Mouse (Mus musculus): ENCODE measurements around the gene C4b. TPM values are rescaled to one million over a fixed set of nuclear protein-coding genes. Genes with fewer than 3 reads are reported as not detected.

The C4b gene
- total RNA-seq, 2 experiments from 2014 or later = 5.0 to 5.5 TPM

GRCm38 (mm10) chr17:34700671-34701071 lies 43.0 kb downstream of the C4b start:
- DNase-seq = no peak

- no peak for DNase-seq
Measured at GRCm38 (mm10) chr17:34699575-34700408, 43.9 kb downstream of the C4b start.

DNA sequence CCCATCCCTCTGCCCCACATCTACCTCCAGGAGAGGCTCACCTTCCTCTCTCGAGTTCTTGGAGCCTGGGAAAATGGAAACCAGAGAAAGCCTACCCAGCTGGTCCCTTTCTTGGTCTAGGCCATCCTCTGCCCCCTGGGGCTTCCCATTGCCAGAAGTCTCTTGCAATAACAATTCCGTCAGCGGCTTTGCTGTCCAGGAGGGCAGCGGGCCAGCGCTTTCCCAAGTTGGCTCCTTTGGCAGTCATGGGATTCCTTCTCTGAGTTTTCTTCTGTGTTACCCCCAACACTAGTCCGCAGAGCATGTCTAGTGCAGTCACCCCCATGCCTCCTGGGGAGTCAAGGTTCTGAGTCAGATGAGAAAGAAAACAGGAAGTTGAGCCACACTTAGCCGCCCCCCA lies 50.8 kb downstream of the C4b start:
- DNase-seq = peak; percentile 88

GRCm38 (mm10) chr17:34690458-34690857 lies 53.2 kb downstream of the C4b start:
- DNase-seq = peak; percentile 75

DNA sequence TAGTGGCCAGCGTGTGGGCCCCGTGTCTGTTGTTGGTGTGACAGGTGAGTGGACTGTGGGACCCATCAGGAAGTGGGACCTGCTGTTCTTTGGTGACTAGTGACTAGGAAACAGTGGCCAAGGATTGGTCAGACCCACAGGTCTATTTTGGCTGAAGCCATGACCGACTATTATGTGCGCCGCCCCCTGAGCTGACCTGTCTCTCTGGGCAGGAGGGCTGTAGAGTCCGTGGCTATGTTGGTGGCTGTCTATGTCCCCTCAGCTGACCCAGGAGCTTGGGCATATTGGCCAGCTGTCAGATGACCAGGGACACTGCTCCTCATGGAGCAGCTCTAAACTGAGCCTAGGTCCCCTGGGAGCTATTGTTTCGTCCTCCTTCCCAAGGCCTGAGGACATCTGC lies 54.8 kb downstream of the C4b start:
- no peak for DNase-seq

DNA sequence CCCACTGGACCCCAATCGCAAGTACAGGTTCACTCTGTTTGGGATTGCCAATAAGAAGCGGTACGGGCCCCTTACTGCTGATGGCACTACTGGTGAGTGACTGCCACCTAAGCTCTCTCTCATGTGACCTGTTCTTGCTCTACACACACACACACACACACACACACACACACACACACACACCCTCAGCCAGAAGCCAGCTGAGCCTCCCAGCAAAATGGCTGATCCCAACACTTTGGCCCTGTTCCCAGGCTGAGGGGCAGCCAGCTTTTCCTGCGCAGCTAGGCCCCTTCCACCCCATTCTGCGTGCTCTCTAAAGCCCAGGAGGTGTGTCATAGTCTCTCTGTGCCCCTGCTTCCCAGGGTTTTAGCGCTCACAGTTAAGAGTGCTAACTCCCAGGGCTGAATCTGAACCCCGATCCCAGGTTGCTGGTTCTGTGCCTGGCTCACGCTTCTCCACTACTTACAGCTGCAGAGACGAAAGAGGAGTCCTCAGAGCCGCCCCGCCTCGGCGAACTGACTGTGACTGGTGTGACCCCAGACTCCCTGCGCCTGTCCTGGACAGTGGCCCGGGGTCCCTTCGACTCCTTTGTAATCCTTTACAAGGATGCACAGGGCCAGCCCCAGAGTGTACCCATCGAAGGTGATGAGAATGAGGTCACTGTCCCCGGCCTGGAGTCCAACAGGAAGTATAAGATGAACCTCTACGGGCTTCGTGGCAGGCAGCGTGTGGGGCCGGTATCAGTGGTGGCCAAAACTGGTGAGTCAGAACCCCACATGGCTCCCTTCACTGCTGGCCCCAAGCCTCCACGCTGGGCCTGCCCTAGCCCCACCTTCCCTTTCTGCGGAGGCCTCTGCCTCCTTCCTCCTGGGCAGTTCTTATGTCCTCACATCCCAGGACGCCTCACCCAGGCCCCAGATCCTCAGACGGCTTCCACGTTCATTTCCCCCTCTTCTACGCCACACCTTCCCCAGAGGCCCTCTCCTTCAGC lies 58.3 kb downstream of the C4b start:
- peak; percentile 89 for DNase-seq

DNA sequence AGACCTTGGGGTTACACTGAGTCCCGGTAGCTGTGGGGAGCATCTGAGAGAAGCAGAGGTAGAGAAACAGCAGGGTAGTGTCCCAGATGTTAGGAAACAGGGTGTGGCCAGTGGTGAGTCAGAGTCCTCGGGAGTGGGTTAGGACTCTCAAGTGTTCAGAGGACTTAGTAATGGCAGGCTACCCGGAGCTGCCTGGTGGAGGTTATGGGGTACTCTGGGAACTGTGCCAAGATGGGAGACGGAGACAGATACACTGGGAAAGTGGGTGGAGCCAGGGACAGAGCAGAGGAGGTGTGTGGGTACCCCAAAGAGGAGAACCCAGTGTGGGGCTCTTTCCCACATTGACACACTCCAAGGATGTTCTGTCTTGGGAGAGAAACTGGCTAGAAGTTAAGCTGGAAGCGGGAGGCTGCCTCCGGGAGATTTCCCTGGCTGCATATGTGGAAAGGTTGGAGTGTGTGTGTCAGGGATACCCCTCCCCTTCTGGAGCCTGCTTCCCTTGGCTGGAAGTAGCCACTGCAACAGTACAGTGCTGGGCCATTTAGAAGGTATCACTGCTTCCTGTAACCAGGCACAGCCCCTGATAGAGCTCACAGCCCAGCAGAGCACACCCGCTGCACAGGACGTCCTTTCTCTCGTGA lies 59.3 kb downstream of the C4b start:
- no peak for DNase-seq

DNA sequence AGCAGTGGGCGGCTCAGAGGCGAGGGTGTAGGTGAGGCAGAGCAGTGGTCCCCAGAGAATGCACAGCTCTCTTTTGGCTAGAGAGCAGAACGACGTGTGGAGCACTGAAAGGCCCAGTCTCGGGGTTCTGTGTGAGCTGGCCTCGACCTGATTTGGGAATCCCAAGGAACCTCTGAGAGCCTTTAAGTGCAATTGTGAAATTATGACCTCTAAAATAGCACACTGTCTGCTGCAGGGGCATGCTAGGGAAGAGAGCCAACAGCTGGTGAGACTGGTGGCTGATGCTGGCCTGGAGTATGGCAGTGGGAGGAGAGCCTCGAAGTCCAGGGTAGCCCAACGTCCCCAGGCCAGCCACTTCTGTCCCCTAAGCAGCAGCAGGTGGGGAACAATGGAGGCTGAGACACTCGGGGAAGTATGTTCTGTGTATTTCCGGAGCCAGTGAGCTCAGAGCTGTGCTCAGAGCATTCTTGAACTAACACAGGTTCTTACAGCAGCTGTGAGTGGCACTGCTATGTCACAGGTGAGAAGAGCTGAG lies 59.9 kb downstream of the C4b start:
- no peak for DNase-seq

DNA sequence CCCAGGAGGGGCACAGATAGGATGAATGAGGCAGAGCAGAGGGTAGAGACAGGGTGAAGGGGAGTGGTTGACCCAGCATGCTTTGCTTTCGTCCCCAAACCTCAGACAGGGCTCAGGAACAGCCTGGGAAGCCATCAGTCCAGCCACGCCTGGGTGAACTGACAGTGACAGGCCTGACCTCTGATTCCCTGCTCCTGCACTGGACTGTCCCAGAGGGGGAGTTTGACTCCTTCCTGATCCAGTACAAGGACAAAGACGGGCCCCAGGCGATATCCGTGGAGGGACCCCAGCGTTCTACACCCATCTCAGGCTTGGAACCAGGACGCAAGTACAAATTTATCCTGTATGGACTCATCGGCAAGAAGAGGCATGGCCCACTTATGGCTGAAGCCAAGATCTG lies 60.5 kb downstream of the C4b start:
- no peak for DNase-seq

GRCm38 (mm10) chr17:34681881-34682536 lies 61.7 kb downstream of the C4b start:
- no peak for DNase-seq

DNA sequence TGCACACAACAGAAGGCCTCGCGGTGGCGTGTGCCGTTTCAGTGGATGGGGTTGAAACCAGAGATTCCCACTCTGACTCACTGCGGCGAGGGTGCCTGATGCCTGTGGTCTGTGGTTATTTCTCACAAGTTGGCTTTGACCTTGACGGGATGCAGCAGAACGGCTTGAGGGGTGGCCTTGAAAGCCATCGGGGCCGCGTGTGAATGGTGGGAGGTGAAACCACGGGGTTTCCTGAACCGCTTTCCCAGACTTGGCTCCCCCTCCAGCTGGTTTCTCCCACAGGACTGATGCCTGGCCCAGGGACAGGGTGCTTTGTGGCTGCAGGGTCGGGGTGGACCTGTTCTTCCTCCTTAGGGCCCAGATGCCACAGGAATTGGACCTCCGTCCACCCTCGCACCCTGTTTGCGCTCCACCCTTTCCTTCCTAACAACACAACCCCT lies 62.5 kb downstream of the C4b start:
- peak; percentile 51 for DNase-seq

DNA sequence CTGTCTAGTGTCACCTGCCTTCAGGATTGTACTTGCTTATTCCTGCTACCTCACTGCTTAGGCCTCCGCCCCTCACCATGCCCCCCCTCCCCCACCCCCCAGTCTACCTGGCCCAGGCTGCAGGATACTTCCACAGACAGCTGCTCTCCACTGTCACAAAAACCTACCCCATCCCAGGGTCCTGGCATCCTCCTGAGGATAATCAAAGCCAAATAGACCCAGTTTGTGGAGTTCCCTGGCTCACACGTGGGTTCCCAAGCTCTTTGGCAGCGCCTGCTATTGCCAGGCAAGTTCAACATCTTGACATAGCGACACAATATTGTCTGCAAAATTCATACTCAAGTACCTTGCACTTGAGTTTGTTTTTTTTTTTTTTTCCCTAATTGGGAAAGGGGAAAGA lies 63.1 kb downstream of the C4b start:
- no peak for DNase-seq

- DNase-seq = no peak
Measured at GRCm38 (mm10) chr17:34680191-34680590, 63.5 kb downstream of the C4b start.

Small RNA genes lying within 50 kb of the gene (microRNA-seq; reads per million reads assigned to microRNA genes)
- gene Gm27471 = 0 reads per million in 2 experiments

Other genes starting within 250 kb of the C4b start
- gene Btnl6, start 226.5 kb downstream of the C4b start, total RNA-seq (2021) = not detected
- 10 to 100 TPM; 29.2 to 39.3 TPM for gene Notch4, start 179.6 kb downstream of the C4b start, total RNA-seq (2021)
- gene Gpsm3, start 154.1 kb downstream of the C4b start, total RNA-seq (2021) = 1 to 10 TPM; 3.9 to 4.4 TPM
- 10 to 100 TPM; 34.6 to 39.5 TPM for gene Pbx2, start 152.6 kb downstream of the C4b start, total RNA-seq (2021)
- 1 to 10 TPM; 1.6 TPM for gene Ager, start 146.0 kb downstream of the C4b start, total RNA-seq (2021)
- 10 to 100 TPM; 40.6 to 40.8 TPM for gene Rnf5, start 140.2 kb downstream of the C4b start, total RNA-seq (2021)
- gene Agpat1, start 139.6 kb downstream of the C4b start, total RNA-seq (2021) = 10 to 100 TPM; 59.3 to 62.4 TPM
- gene Egfl8, start 127.9 kb downstream of the C4b start, total RNA-seq (2021) = 1 to 10 TPM; 2.5 to 3.4 TPM
- 10 to 100 TPM; 37.8 to 41.8 TPM for gene Ppt2, start 115.4 kb downstream of the C4b start, total RNA-seq (2021)
- gene Prrt1, start 114.3 kb downstream of the C4b start, total RNA-seq (2021) = under 1 TPM; 0.52 to 0.91 TPM
- gene Fkbpl, start 99.1 kb downstream of the C4b start, total RNA-seq (2021) = 1 to 10 TPM; 6.1 to 9.5 TPM
- gene Atf6b, start 96.7 kb downstream of the C4b start, total RNA-seq (2021) = 10 to 100 TPM; 22.3 to 24.4 TPM
- gene Tnxb, start 73.3 kb downstream of the C4b start, total RNA-seq (2021) = 10 to 100 TPM; 47.1 to 54.2 TPM
- not detected for gene Cyp21a1, start 60.7 kb upstream of the C4b start, total RNA-seq (2021)
- gene Stk19, start 93.1 kb upstream of the C4b start, total RNA-seq (2021) = 10 to 100 TPM; 13.6 to 16.2 TPM
- gene Dxo, start 93.1 kb upstream of the C4b start, total RNA-seq (2021) = 10 to 100 TPM; 21.4 to 23.0 TPM
- 10 to 100 TPM; 27.4 to 27.9 TPM for gene Skiv2l, start 106.3 kb upstream of the C4b start, total RNA-seq (2021)
- 10 to 100 TPM; 30.4 to 34.2 TPM for gene Nelfe, start 106.5 kb upstream of the C4b start, total RNA-seq (2021)
- gene Cfb, start 118.6 kb upstream of the C4b start, total RNA-seq (2021) = 1 to 10 TPM in 1 of 2 experiments, under 1 TPM in 1; 0.88 to 2.6 TPM
- 1 to 10 TPM; 7.9 TPM for gene Zbtb12, start 135.6 kb upstream of the C4b start, total RNA-seq (2021)
- not detected for gene Gm20547, start 138.2 kb upstream of the C4b start, total RNA-seq (2021)
- 1 to 10 TPM; 3.0 to 3.7 TPM for gene C2, start 154.4 kb upstream of the C4b start, total RNA-seq (2021)
- 10 to 100 TPM; 55.7 to 56.8 TPM for gene Ehmt2, start 154.6 kb upstream of the C4b start, total RNA-seq (2021)
- gene Slc44a4, start 170.6 kb upstream of the C4b start, total RNA-seq (2021) = not detected
- gene Neu1, start 187.4 kb upstream of the C4b start, total RNA-seq (2021) = 10 to 100 TPM; 10.1 to 11.7 TPM
- 1 to 10 TPM; 4.8 to 5.2 TPM for gene Hspa1b, start 215.4 kb upstream of the C4b start, total RNA-seq (2021)
- gene Gm20481, start 226.0 kb upstream of the C4b start, total RNA-seq (2021) = not detected
- 1 to 10 TPM; 2.6 to 2.9 TPM for gene Hspa1a, start 228.3 kb upstream of the C4b start, total RNA-seq (2021)
- 1 to 10 TPM; 5.3 to 6.6 TPM for gene Hspa1l, start 228.8 kb upstream of the C4b start, total RNA-seq (2021)
- gene Lsm2, start 238.0 kb upstream of the C4b start, total RNA-seq (2021) = 10 to 100 TPM; 52.2 to 55.0 TPM